Mouse (Mus musculus): ENCODE measurements around the gene Olfr1431. TPM values are rescaled to one million over a fixed set of nuclear protein-coding genes. Genes with fewer than 3 reads are reported as not detected.

Gene Olfr1431
- not detected in 2 replicates for polyA plus RNA-seq (2015; fragmentation: Nextera tagmentation; extraction: Ambion mirVana)

GRCm38 (mm10) chr19:12200334-12200733, at the start of gene Olfr1431:
Olfr1431 (plus strand) TSS chr19:12200634.

GRCm38 (mm10) chr19:12170062-12170599, 30.3 kb upstream of the Olfr1431 start, which contains the start of gene Olfr1555-ps1:
Olfr1555-ps1 (minus strand) TSS chr19:12170112.

GRCm38 (mm10) chr19:12232496-12232895, 32.1 kb downstream of the Olfr1431 start, which contains the start of gene Olfr1432:
Olfr1432 (minus strand) TSS chr19:12232596.

GRCm38 (mm10) chr19:12241559-12241958, 41.1 kb downstream of the Olfr1431 start, which contains the start of gene Olfr262:
Olfr262 (minus strand) TSS chr19:12241659.

GRCm38 (mm10) chr19:12260732-12261131, 60.3 kb downstream of the Olfr1431 start, which contains the start of gene Olfr235:
Olfr235 (plus strand) TSS chr19:12261032.

Other genes starting within 250 kb of the Olfr1431 start
- 2.9 and 3.9 TPM in 2 replicates for gene Osbp, start 234.7 kb upstream of the Olfr1431 start, polyA plus RNA-seq (2015; fragmentation: Nextera tagmentation; extraction: Ambion mirVana)
- not detected in 2 replicates for gene Olfr1423, start 159.3 kb upstream of the Olfr1431 start, polyA plus RNA-seq (2015; fragmentation: Nextera tagmentation; extraction: Ambion mirVana)
- not detected in 2 replicates for gene Olfr1424, start 138.0 kb upstream of the Olfr1431 start, polyA plus RNA-seq (2015; fragmentation: Nextera tagmentation; extraction: Ambion mirVana)
- not detected in 2 replicates for gene Olfr1425, start 122.9 kb upstream of the Olfr1431 start, polyA plus RNA-seq (2015; fragmentation: Nextera tagmentation; extraction: Ambion mirVana)
- not detected in 2 replicates for gene Olfr1426, start 108.6 kb upstream of the Olfr1431 start, polyA plus RNA-seq (2015; fragmentation: Nextera tagmentation; extraction: Ambion mirVana)
- not detected in 2 replicates for gene Olfr1427, start 97.3 kb upstream of the Olfr1431 start, polyA plus RNA-seq (2015; fragmentation: Nextera tagmentation; extraction: Ambion mirVana)
- not detected in 2 replicates for gene Olfr1428, start 84.7 kb upstream of the Olfr1431 start, polyA plus RNA-seq (2015; fragmentation: Nextera tagmentation; extraction: Ambion mirVana)
- not detected in 2 replicates for gene Olfr76, start 77.4 kb upstream of the Olfr1431 start, polyA plus RNA-seq (2015; fragmentation: Nextera tagmentation; extraction: Ambion mirVana)
- not detected in 2 replicates for gene Olfr1555-ps1, start 30.5 kb upstream of the Olfr1431 start, polyA plus RNA-seq (2015; fragmentation: Nextera tagmentation; extraction: Ambion mirVana)
- not detected in 2 replicates for gene Olfr1432, start 32.0 kb downstream of the Olfr1431 start, polyA plus RNA-seq (2015; fragmentation: Nextera tagmentation; extraction: Ambion mirVana)
- not detected in 2 replicates for gene Olfr262, start 41.0 kb downstream of the Olfr1431 start, polyA plus RNA-seq (2015; fragmentation: Nextera tagmentation; extraction: Ambion mirVana)
- gene Olfr235, start 60.4 kb downstream of the Olfr1431 start, polyA plus RNA-seq (2015; fragmentation: Nextera tagmentation; extraction: Ambion mirVana) = not detected in 2 replicates
- gene Olfr1434, start 79.2 kb downstream of the Olfr1431 start, polyA plus RNA-seq (2015; fragmentation: Nextera tagmentation; extraction: Ambion mirVana) = not detected in 2 replicates
- gene Olfr1436, start 98.5 kb downstream of the Olfr1431 start, polyA plus RNA-seq (2015; fragmentation: Nextera tagmentation; extraction: Ambion mirVana) = not detected in 2 replicates
- gene Olfr1437, start 124.5 kb downstream of the Olfr1431 start, polyA plus RNA-seq (2015; fragmentation: Nextera tagmentation; extraction: Ambion mirVana) = not detected in 2 replicates
- gene Olfr1438-ps1, start 135.3 kb downstream of the Olfr1431 start, polyA plus RNA-seq (2015; fragmentation: Nextera tagmentation; extraction: Ambion mirVana) = not detected in 2 replicates
- not detected in 2 replicates for gene Olfr1440, start 186.6 kb downstream of the Olfr1431 start, polyA plus RNA-seq (2015; fragmentation: Nextera tagmentation; extraction: Ambion mirVana)
- not detected in 2 replicates for gene Olfr1441, start 216.8 kb downstream of the Olfr1431 start, polyA plus RNA-seq (2015; fragmentation: Nextera tagmentation; extraction: Ambion mirVana)
- not detected in 2 replicates for gene Pfpl, start 227.3 kb downstream of the Olfr1431 start, polyA plus RNA-seq (2015; fragmentation: Nextera tagmentation; extraction: Ambion mirVana)